Mouse (Mus musculus) leukemia stem cell, adult 10-12 weeks (primary cell): Measurements from ENCODE around the gene Plcb2. TPM values are rescaled to one million over a fixed set of nuclear protein-coding genes. Genes with fewer than 3 reads are reported as not detected.

Experiments
- polyA plus RNA-seq: library from polyadenylated mRNA; stranded (reverse); fragments of >175 nt; gene quantifications from 2 replicates; pipeline ENCODE4 v1.2.3, GENCODE M21; 2012; ENCODE audit warnings: low replicate concordance

Plcb2 gene
- 6.0 and 13.8 TPM in 2 replicates for polyA plus RNA-seq

DNA sequence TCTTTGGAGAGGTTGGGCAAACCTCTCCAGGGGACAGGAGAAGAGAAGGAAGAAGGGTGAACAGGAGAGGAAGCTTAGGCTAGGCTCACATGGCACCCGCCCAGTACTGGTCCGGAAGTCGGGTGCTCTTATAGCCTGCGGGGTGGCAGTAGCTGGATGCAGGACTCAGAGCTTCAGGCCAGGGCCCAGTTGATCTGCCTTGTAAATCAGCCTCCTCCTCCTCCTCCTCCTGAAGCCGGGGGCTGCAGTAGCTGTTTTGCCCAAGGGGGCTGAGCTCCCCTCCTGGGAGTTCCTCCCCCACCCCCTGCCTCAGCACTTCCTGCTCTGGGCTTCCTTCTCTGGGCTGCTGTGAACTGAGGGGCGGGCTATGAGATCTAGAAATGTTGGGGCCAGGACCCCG lies at the start of gene Plcb2:
Gene Plcb2 (minus strand): TSS at position 102 of the 400 bp plus-strand sequence.

DNA sequence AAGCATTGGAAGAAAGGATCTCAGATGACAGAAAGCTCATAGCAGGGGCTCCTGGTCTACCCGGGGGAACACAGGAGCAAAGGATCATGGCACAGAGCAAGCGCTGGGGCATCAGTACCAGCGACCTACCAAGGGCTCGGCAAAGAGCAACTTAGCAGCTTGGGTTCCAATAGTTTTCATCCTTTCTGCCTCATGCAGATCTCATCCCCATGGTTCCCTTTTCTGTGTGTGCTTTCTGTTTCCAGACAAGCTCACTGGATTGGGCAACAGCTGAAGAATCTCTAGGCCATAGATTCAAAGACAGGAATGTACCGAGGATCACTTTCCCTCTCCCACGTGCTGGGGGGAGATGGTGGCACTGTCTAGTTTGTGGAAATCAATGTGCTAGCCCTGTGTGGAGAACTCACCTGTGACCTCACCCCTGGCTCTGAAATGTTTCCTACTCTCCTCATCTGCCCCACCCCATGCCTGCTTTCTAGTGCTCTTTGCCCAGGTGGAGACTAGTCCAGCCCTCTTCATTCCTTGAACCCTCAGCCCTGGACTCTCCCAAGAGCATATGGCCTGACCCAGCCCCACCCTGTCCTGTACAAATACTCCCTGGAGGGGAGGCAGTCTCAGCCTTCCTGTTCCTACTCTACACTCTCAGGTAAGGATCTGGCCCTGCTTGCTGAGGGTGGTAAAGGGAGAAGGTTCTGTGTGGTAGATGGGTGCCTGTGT lies 44.1 kb upstream of the Plcb2 start, which contains the start of gene Phgr1:
Gene Phgr1 (plus strand): TSS at position 612 of the 717 bp plus-strand sequence.

DNA sequence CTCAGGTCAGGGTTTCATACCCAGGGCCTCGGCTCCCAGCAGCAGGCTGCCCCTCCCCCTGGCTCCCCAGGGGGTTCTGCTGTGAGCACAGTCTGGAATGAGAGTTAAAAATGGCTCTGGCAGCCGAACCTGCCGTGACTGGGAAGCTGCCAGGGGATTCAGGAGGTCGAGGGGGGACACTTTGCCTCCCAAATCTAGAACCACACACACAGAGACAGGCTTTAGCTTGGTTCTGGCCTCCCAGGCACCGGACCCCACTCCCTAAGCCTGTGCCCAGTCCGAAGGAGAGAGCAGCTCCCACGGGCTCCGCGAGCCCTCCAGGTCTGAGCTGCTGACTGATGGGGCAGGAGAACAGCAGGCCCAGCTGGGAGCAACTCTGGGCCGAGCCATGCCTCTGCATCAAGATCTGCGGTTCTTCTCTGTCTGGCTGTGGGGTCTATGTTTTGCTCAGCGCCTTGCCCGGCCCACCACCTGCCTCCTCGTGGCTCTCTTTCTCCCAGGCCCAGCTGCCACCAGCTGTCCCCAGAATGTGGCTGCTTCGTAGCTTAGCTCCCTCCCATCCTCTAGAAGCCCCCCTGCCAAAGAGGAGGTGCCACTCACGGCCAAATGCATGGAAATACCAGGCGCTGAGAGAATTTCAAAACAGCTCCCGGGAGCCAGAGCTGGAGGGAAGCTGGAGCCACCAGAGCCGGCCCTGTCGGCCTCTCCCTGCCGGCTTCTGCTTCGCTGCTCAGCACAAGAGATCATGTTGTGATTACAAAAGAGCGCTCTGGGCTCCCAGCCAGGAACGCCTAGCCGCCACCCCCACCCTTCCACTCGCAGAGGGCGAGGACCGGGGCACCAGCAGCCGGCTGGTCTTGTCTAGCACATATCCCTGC lies 33.9 kb upstream of the Plcb2 start, which contains the start of gene Ccdc9b:
Gene Ccdc9b (minus strand): TSS at position 756 of the 878 bp plus-strand sequence.

DNA sequence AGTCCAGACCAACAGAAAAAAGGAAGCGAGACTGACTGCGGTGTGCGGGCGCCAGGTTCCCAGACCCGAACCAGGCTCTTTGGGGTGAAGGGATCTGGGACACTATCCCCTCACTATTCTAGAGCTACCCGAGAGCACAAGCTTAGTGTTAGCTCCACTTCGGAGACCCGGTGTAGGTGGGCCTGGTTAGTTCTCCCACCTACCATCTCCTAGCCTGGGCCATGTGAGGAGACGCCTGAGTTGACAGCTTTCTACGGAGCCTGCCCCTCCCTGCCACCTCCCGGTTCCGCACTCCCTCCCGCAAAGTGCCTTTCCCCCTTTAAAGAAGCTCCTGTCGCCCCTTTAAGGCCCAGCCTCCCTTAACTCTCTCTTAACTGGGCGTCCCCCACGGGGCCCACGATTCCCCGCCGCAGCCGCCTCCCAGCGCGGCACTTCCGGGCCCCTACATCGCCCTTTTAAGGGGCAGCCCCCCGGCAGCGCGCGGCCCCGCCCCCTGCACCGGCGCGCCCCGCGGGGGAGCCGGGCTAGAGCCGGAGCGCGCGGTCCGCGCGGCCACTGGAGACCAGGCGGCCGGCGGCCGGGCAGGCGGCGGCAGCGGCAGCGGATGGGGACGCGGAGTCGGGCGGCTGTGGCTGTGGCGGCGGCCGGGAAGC lies 17.1 kb upstream of the Plcb2 start, which contains the start of gene Inafm2:
Gene Inafm2 (plus strand): TSS at position 527 of the 653 bp plus-strand sequence.

DNA sequence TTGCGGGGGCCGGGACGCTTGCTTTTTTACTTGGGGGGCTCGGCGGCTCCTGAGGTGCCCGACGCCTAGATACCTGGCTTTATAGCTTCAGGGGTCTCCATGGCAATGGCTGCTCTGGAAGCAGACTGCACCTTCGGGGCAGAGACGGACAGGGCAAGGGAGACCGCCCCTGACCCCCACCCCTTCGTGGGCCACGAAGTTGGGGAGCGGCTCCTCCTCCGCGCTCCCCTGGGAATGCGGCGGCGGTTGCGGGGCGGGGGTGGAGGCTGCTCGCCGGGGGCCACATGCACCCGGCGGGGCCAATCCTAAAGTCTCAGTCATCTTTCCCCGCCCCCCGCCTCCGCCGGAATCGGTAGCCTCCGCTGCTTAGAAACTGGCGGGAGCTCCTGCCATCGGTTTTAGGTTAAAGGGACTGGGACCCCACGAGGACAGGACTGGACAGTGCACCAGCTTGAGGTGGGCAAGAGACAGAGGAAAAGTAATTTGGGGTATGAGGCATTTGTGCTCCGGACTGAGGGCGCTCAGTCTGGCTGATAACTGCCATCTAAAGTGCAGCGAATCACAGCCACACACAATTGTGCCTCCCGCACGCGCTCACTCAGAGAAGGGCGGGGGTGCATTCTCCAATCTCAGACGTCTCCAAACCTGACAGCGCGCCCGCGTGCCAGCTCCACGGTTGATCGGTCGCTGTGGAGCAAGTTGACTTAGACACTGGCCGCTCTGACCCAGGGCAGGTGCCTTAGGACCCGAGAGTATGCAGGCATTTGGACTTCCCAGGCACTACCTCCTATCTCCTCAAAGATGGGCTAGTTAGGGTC lies 24.1 kb downstream of the Plcb2 start, which contains the start of gene Ankrd63:
Gene Ankrd63 (minus strand): TSS at position 51 of the 818 bp plus-strand sequence.

DNA sequence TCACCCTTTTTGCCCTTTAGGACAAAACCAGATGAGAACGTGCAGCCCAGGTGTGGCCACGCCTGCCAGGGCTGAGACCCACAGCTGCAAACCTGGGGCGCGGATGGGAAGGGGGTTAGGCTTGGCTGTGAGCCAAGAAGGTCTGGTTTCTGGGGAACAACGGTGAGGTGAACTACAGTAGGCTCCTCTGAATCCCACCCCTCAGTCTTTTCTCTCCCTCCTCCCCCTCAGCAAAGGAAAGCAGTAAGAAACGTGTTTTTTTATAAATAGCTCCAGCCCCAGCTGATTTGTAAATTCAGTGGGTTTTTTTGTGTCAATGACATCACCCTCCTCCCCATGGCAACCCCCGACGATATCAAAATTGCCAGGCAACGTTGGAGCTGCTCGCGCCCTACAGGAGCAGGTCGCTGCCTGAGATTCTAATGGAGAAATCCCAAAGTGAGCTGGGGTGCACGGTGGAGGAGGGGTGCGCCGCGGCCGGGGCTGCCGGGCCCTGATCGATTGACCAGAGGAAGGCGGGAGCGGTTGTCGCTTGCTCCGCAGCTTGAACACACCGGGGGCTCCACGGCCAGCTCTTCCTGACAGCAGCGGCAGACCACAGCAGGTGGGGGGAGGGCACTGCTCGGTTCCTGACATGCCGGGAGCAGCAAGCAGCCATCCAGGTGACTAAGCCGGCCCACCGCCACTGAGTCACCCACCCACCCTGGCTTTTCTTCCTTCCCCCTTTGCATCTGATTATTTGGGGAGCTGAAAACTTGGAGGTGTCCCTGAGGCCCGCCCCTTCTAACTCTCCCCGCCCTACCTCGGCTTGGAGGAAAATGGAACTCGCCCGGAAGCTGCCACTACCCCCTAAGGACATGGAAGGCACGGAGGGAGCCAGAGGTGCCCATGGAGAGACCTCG lies 65.1 kb downstream of the Plcb2 start, which contains the start of gene Pak6:
Gene Pak6 (plus strand): TSS at position 402 of the 902 bp plus-strand sequence.

Other genes starting within 250 kb of the Plcb2 start
- 3.5 and 65.2 TPM in 2 replicates for gene Srp14, start 248.7 kb downstream of the Plcb2 start, polyA plus RNA-seq
- gene Bmf, start 178.8 kb downstream of the Plcb2 start, polyA plus RNA-seq: 15.2 and 22.8 TPM in 2 replicates
- 18.6 and 29.3 TPM in 2 replicates for gene Bub1b, start 130.2 kb downstream of the Plcb2 start, polyA plus RNA-seq
- 27.6 and 28.0 TPM in 2 replicates for gene Pak6, start 65.1 kb downstream of the Plcb2 start, polyA plus RNA-seq
- gene Ankrd63, start 24.5 kb downstream of the Plcb2 start, polyA plus RNA-seq: not detected in 2 replicates
- 81.1 and 94.4 TPM in 2 replicates for gene Inafm2, start 17.3 kb upstream of the Plcb2 start, polyA plus RNA-seq
- 4.1 and 5.4 TPM in 2 replicates for gene Ccdc9b, start 34.2 kb upstream of the Plcb2 start, polyA plus RNA-seq
- gene Phgr1, start 44.3 kb upstream of the Plcb2 start, polyA plus RNA-seq: not detected in 2 replicates
- gene Disp2, start 51.3 kb upstream of the Plcb2 start, polyA plus RNA-seq: 1.0 and 2.0 TPM in 2 replicates
- gene Knstrn, start 85.6 kb upstream of the Plcb2 start, polyA plus RNA-seq: 133 and 304 TPM in 2 replicates
- 2.5 and 14.2 TPM in 2 replicates for gene Ivd, start 133.5 kb upstream of the Plcb2 start, polyA plus RNA-seq
- 73.3 and 92.1 TPM in 2 replicates for gene Bahd1, start 171.9 kb upstream of the Plcb2 start, polyA plus RNA-seq
- 17.7 and 19.2 TPM in 2 replicates for gene Chst14, start 198.1 kb upstream of the Plcb2 start, polyA plus RNA-seq